ENCODE assay signal across 24 mouse cellular contexts in the genomic region with DNA sequence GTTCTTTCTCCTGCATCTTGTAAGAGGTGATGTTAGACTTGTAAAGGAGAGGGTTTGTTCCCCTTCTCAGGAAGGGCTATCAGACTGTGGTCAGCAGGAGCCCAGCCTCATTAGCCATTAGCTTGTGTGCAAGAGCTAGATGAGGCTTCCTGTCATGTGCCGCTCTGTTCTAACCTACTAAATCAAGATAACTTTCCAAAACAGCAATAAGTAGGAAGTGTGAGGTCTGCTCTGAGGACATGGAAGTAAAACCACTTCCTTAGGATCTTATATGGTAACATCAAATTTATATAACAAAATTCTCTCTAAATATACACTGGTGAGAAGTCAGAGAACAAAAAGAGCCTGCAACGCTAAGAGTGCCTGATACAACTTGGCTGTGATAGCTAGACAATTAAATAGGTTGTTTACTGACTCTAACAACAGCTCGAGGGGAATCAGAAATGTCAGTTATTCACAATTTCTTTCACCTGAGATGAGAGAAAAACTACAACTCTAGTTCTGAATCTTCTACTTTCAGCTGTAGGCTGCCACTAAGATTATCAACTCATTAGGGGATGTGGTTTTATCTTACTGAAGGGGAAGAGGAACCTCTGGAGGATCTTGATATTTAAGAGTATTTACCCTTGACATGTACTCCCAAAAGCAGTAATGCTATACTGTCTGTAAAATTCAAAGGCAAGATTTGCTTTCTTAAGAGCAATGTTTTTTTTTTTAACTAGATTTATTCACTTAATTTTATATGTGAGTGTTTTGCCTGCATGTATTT. TPM values are rescaled to one million over a fixed set of nuclear protein-coding genes. Genes with fewer than 3 reads are reported as not detected.
DNase-seq lines count a peak whose midpoint lies in the region; ATAC-seq and TF ChIP-seq lines count a peak whose summit lies in the region.
"Had no signal": no experiment of that assay in that cellular context is flagged by ENCODE, and none has a peak within 500 bp of the region (broad histone marks: within the 10 kb centered on the region; RNA-seq: fewer than 3 reads in every experiment).

No protein-coding gene starts in this region.

- intact Hi-C loops in gastrocnemius, postnatal 36 days (cut with DNase I) = no loop called here

- TF ChIP-seq POLR2A in cortical plate, adult 2 months (IDR thresholded peaks at IDR 0.05; ENCODE audit: extremely low read depth, insufficient read depth, low read length) = no peak

- H3K9ac ChIP-seq in ES-E14 (ENCODE audit: insufficient read depth, low read depth, low read length, poor library complexity, severe bottlenecking) = no peak overlapping the region; the same call in 1 of the 2 replicates
- H3K9ac ChIP-seq: intestine, embryonic 15.5 days; kidney, embryonic 15.5 days; lung, embryonic 14.5 days had no signal

- TF ChIP-seq CTCF in cortical plate, adult 2 months (IDR thresholded peaks at IDR 0.05; ENCODE audit: extremely low read depth, insufficient read depth, low read length) = no peak

- no peaks in the 10 kb centered on the region for H3K9me3 ChIP-seq in ES-E14 (ENCODE audit: control insufficient read depth, insufficient read depth, low read depth, low read length)
- H3K9me3 ChIP-seq: hindbrain, embryonic 10.5 days; intestine, embryonic 15.5 days; kidney, embryonic 15.5 days; limb, embryonic 10.5 days had no signal

- peaks cover 19 to 24% of the 10 kb centered on the region in 2 experiments for H3K4me1 ChIP-seq in ES-E14 (ENCODE audit: control insufficient read depth in 2 of 2, insufficient read depth in 2 of 2, low read length in 2 of 2, poor library complexity in 1 of 2)
- peaks cover 3% of the 10 kb centered on the region; the same call in 1 of the 2 replicates for H3K4me1 ChIP-seq in cortical plate, adult 2 months (ENCODE audit: control insufficient read depth, insufficient read depth, low read length)

- H3K27ac ChIP-seq in ES-E14 (ENCODE audit: insufficient read depth, low read depth, low read length, poor library complexity, severe bottlenecking) = peak overlapping the region; percentile 12; the same call in 1 of the 2 replicates
- peak overlapping the region; percentile 27; the same call in 1 of the 2 replicates for H3K27ac ChIP-seq in cortical plate, adult 2 months (ENCODE audit: insufficient read depth, low read length)
- H3K27ac ChIP-seq: gastrocnemius, adult 2 months; hindbrain, embryonic 10.5 days; intestine, embryonic 15.5 days; kidney, embryonic 15.5 days; limb, embryonic 10.5 days had no signal

- H3K36me3 ChIP-seq in ES-E14 (ENCODE audit: control insufficient read depth, insufficient read depth, low read length, poor library complexity, severe bottlenecking) = no peaks in the 10 kb centered on the region; the same call in 1 of the 2 replicates
- H3K36me3 ChIP-seq: hindbrain, embryonic 10.5 days; intestine, embryonic 15.5 days; kidney, embryonic 15.5 days; limb, embryonic 10.5 days had no signal

- peak; percentile 32 for DNase-seq in CD4-positive, CD25-positive, alpha-beta regulatory T cell, adult 2 months (ENCODE audit: low read depth, low spot score)
- no peak for DNase-seq in ES-E14 (ENCODE audit: low read depth, low spot score)
- no peak for DNase-seq in retina, embryonic 14.5 days (ENCODE audit: low spot score)
- DNase-seq in thymus, postnatal 36 days = no peak
- DNase-seq in gastrocnemius, postnatal 36 days = no peak
- DNase-seq: adrenal gland, postnatal 10 days; cerebellum, adult 9-11 months; gastrocnemius, adult 2 months; heart, adult 18-20 months; lung, embryonic 14.5 days; lung, postnatal 4 days; right cerebral cortex, postnatal 14 days had no signal

- in situ Hi-C loops in ES-E14 (cut with MboI; ENCODE audit: low sequenced_read_pairs in 2 of 2, unreplicated experiment in 2 of 2) = no loop called here

- peak; percentile 56; the same call in 1 of the 2 replicates for ATAC-seq in megakaryocyte-erythroid progenitor cell, adult 5-6 weeks (replicated peaks; ENCODE audit: low FRiP score, low TSS enrichment, poor library complexity, severe bottlenecking)
- ATAC-seq: forebrain, embryonic 14.5 days; intestine, embryonic 15.5 days; midbrain, embryonic 16.5 days had no signal

- H3K4me3 ChIP-seq in ES-E14 (ENCODE audit: insufficient read depth in 1 of 2, low read depth in 1 of 2, low read length in 2 of 2, poor library complexity in 1 of 2, severe bottlenecking in 1 of 2) = no peak overlapping the region
- no peak overlapping the region for H3K4me3 ChIP-seq in cortical plate, adult 2 months (ENCODE audit: insufficient read depth, low read length)
- H3K4me3 ChIP-seq: gastrocnemius, adult 2 months; hindbrain, embryonic 10.5 days; intestine, embryonic 15.5 days; kidney, embryonic 15.5 days; limb, embryonic 10.5 days had no signal

TF ChIP-seq in ES-E14, 5 proteins besides CTCF, POLR2A, EP300 and RAD21:
- TF ChIP-seq ZC3H11A (IDR thresholded peaks at IDR 0.05; ENCODE audit: borderline replicate concordance, low read depth, low read length) = no peak
- TF ChIP-seq MAFK (IDR thresholded peaks at IDR 0.05; ENCODE audit: insufficient read depth, low read depth, low read length) = no peak
- TF ChIP-seq CHD2 (IDR thresholded peaks at IDR 0.05; ENCODE audit: low read depth, low read length) = no peak
- TF ChIP-seq ZNF384 (IDR thresholded peaks at IDR 0.05; ENCODE audit: low read depth, low read length) = no peak
- TF ChIP-seq HCFC1 (IDR thresholded peaks at IDR 0.05; ENCODE audit: borderline replicate concordance, insufficient read depth, low read length) = no peak

RNA-seq across cellular contexts. Expression of gene H2-M5, which starts 3.2 kb away (rescaled TPM):
- total RNA-seq in ES-E14 (2012; rRNA removed) = 49.4 and 55.4 TPM in 2 replicates
- polyA plus RNA-seq in cortical plate, adult 2 months (2012; rRNA removed) = 3.5 and 4.1 TPM in 2 replicates
- total RNA-seq in megakaryocyte-erythroid progenitor cell, adult 5-6 weeks (2014; fragmentation: Nextera tagmentation) = not detected in 2 replicates
- total RNA-seq in megakaryocyte-erythroid progenitor cell, adult 5-6 weeks (2017) = not detected in 2 replicates
- under 1 TPM in 1 of 2 experiments, not detected in 1; 0.10 TPM for total RNA-seq in gastrocnemius, postnatal 36 days (2021)
- total RNA-seq: adrenal gland, postnatal 10 days; heart, adult 18-20 months had no signal

RNA-seq across cellular contexts. Expression of gene Zfp57, which starts 8.4 kb away (rescaled TPM):
- 360 and 437 TPM in 2 replicates for total RNA-seq in ES-E14 (2012; rRNA removed)
- polyA plus RNA-seq in cortical plate, adult 2 months (2012; rRNA removed) = 25.2 and 29.3 TPM in 2 replicates
- total RNA-seq in megakaryocyte-erythroid progenitor cell, adult 5-6 weeks (2014; fragmentation: Nextera tagmentation) = 0.87 TPM in 1 of 2 replicates, not detected in the other
- 0.08 TPM in 1 of 2 replicates, not detected in the other for total RNA-seq in megakaryocyte-erythroid progenitor cell, adult 5-6 weeks (2017)
- total RNA-seq in gastrocnemius, postnatal 36 days (2021) = under 1 TPM; 0.23 to 0.59 TPM

RNA-seq across cellular contexts. Expression of gene 2410137M14Rik, which starts 11.5 kb away (rescaled TPM):
- total RNA-seq in ES-E14 (2012; rRNA removed) = 14.8 and 16.9 TPM in 2 replicates
- polyA plus RNA-seq in cortical plate, adult 2 months (2012; rRNA removed) = 0.85 and 1.0 TPM in 2 replicates
- not detected in 2 replicates for total RNA-seq in megakaryocyte-erythroid progenitor cell, adult 5-6 weeks (2014; fragmentation: Nextera tagmentation)
- total RNA-seq in megakaryocyte-erythroid progenitor cell, adult 5-6 weeks (2017) = not detected in 2 replicates
- total RNA-seq in gastrocnemius, postnatal 36 days (2021) = not detected
- total RNA-seq: adrenal gland, postnatal 10 days had no signal
- polyA plus RNA-seq: forebrain, embryonic 14.5 days; heart, embryonic 14.5 days; hindbrain, embryonic 10.5 days; intestine, embryonic 15.5 days; kidney, embryonic 15.5 days; limb, embryonic 10.5 days; liver, embryonic 11.5 days; lung, embryonic 14.5 days; spleen, adult 2 months; stomach, embryonic 16.5 days had no signal

RNA-seq across cellular contexts. Expression of gene Mog, which starts 30.7 kb away (rescaled TPM):
- 0.62 and 0.85 TPM in 2 replicates for total RNA-seq in ES-E14 (2012; rRNA removed)
- polyA plus RNA-seq in cortical plate, adult 2 months (2012; rRNA removed) = 99.6 and 128 TPM in 2 replicates
- total RNA-seq in megakaryocyte-erythroid progenitor cell, adult 5-6 weeks (2014; fragmentation: Nextera tagmentation) = not detected in 2 replicates
- not detected in 2 replicates for total RNA-seq in megakaryocyte-erythroid progenitor cell, adult 5-6 weeks (2017)
- total RNA-seq in gastrocnemius, postnatal 36 days (2021) = not detected
- total RNA-seq: adrenal gland, postnatal 10 days; gastrocnemius, adult 2 months; heart, adult 18-20 months had no signal
- polyA plus RNA-seq: heart, embryonic 14.5 days; liver, embryonic 11.5 days; spleen, adult 2 months; stomach, embryonic 16.5 days had no signal

RNA-seq across cellular contexts. Expression of gene Znrd1as, which starts 34.1 kb away (rescaled TPM):
- 13.8 and 15.1 TPM in 2 replicates for total RNA-seq in ES-E14 (2012; rRNA removed)
- 5.4 and 7.1 TPM in 2 replicates for polyA plus RNA-seq in cortical plate, adult 2 months (2012; rRNA removed)
- 1.4 and 13.1 TPM in 2 replicates for total RNA-seq in megakaryocyte-erythroid progenitor cell, adult 5-6 weeks (2014; fragmentation: Nextera tagmentation)
- total RNA-seq in megakaryocyte-erythroid progenitor cell, adult 5-6 weeks (2017) = 11.4 and 23.7 TPM in 2 replicates
- total RNA-seq in gastrocnemius, postnatal 36 days (2021) = 10 to 100 TPM; 16.1 to 17.2 TPM

Comparison
In these comparisons a context has a peak if more than half of its experiments do, and no peak if none do; other contexts are left out.
1. RNA of gene H2-M5, which starts 3.2 kb away (total RNA-seq): 49.4 to 55.4 TPM in ES-E14; 0.10 TPM in gastrocnemius, postnatal 36 days and not detected in megakaryocyte-erythroid progenitor cell, adult 5-6 weeks; every median in the first group is over 10 times any median in the second.
2. RNA of gene Zfp57, which starts 8.4 kb away (total RNA-seq): 360 to 437 TPM in ES-E14; 0.23 to 0.59 TPM in gastrocnemius, postnatal 36 days and 0.08 to 0.87 TPM in megakaryocyte-erythroid progenitor cell, adult 5-6 weeks; every median in the first group is over 100 times any median in the second.
3. RNA of gene 2410137M14Rik, which starts 11.5 kb away (total RNA-seq): 14.8 to 16.9 TPM in ES-E14; not detected in gastrocnemius, postnatal 36 days and not detected in megakaryocyte-erythroid progenitor cell, adult 5-6 weeks; every median in the first group is over 10 times any median in the second.